Mouse (Mus musculus) inflammation-experienced regulatory T-cells, adult 6 months (primary cell): ENCODE data around the gene Gpatch3. TPM values are rescaled to one million over a fixed set of nuclear protein-coding genes. Genes with fewer than 3 reads are reported as not detected.

Experiments used
- ATAC-seq: one replicate; pipeline ENCODE4 v1.8.0; 2017
- polyA plus RNA-seq, 3 experiments: library from polyadenylated mRNA; unstranded; fragments of 100-300 nt; shearing (Covaris generic); gene quantifications; one replicate each; pipeline ENCODE4 v1.2.1; 2017

Gpatch3 gene
- polyA plus RNA-seq, 3 experiments from 2014 or later: 0.94 to 1.6 (median 1.1) TPM

DNA sequence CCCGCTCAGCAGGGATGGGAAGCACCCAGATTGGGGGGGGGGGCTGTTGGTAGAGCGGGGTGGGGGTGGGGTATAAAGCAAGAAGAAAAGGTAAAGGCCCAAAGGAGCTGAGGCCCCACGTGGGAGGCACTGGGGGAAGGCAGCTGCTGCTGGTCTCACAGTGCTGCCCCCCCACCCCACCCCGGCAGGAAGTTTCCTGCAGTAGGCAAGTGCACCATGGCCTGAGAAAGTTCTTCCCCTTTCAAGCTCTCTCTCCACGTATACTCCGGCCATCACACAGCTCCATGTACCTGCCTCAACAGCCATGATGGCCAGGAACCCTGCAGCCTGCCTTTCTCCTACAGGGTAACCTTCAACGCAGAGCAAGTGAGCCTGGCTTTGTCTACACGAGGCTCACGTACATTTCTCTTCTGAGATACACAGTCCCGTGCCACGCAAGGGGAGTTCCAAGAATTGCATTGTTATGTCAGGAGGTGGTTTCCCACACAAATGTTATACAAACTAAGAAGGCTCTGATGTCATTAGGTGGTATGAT, 47.7 kb downstream of the Gpatch3 start:
- ATAC-seq: peak; percentile 65

DNA sequence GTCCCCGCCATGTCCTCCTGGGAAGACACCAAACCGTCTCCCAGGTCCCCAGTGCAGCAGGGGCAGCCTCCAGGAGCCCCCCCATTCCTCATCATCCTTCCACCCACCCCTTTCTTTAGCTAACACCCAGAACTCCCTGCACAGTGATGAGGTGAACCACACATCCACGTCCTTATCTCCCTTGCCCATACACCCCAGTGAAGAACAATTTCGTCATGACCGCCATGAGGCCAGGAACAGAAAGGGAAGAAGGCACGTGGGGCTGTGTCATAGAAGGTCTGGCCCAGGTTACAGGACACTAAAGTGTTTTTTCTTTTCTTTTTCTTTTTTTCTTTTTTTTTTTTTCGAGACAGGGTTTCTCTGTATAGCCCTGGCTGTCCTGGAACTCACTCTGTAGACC, 50.3 kb downstream of the Gpatch3 start:
- no peak for ATAC-seq

- peak; percentile 63 for ATAC-seq
Measured at GRCm38 (mm10) chr4:133625621-133626071, 51.1 kb downstream of the Gpatch3 start.

DNA sequence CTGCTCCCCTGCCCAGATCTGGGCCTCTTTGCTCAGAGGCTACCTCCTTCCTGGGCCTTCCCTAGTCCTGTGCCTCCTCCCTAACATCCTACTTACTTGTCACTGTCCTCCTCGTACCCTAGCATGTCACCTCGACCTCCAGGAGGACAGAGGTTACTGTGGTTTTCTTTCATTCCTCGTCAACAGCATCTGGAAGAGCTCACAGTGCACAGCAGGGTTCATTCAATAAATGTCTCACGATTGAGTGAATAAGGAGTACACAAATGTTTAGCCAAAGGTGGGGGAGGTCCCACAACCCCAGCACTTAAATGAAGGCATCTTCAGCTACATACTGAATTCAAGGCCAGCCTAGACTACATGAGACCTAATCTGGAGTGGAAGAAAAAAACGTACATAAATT, 51.7 kb downstream of the Gpatch3 start:
- no peak for ATAC-seq

- no peak for ATAC-seq
Measured at GRCm38 (mm10) chr4:133626621-133627020, 52.1 kb downstream of the Gpatch3 start.

- no peak for ATAC-seq
Measured at GRCm38 (mm10) chr4:133627039-133627438, 52.5 kb downstream of the Gpatch3 start.

DNA sequence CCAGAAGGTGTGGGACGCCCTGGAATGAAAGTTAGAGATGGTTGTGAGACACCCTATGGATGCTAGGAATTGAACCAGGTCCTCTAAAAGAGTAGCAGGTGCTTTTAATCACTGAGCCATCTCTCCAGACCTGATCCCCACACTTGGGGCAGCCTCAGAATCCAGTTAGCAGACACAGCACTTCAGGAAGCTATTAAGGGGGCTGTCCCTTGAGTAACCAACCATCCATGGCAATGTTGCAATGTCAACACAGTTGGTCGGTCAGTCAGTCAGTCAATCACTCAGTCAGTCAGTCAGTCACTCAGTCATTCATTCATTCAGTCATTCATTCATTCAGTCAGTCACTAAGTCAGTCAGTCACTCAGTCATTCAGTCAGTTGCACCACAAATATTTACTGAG, 54.0 kb downstream of the Gpatch3 start:
- no peak for ATAC-seq

GRCm38 (mm10) chr4:133629191-133629590, 54.6 kb downstream of the Gpatch3 start:
- ATAC-seq: peak; percentile 43

- no peak for ATAC-seq
Measured at GRCm38 (mm10) chr4:133630326-133630920, 55.9 kb downstream of the Gpatch3 start.

- peak; percentile 24 for ATAC-seq
Measured at GRCm38 (mm10) chr4:133631071-133631768, 56.7 kb downstream of the Gpatch3 start.

DNA sequence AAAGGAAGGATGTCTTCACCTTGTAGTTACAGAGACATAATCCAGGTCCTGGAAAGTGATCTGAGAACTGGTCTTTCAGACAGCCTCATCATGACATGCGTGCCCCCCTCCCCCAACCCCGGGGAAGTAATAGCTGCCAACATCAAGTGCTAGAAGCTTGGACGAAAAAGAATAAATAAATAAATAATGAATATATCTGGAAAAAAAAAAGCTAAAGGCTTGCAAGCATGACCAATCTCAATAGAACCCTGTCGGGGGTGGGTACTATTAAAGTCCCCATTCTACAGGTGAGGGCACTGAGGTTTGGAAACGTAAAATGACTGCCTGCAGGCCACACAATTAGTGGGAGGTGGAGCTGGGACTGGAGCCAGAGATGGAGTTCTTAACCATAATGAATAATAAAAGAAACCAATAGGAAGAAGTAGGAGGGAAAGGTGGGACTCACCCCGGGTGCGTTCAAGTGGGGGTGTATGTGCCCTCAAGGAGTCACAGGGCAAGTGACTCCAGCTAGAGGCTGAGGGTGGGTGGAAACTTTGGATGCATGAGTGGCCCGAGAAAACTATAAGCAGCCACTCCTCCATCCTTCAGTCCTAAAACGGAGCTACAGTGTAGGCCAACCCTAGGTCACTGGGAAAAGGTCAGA, 57.3 kb downstream of the Gpatch3 start:
- no peak for ATAC-seq

DNA sequence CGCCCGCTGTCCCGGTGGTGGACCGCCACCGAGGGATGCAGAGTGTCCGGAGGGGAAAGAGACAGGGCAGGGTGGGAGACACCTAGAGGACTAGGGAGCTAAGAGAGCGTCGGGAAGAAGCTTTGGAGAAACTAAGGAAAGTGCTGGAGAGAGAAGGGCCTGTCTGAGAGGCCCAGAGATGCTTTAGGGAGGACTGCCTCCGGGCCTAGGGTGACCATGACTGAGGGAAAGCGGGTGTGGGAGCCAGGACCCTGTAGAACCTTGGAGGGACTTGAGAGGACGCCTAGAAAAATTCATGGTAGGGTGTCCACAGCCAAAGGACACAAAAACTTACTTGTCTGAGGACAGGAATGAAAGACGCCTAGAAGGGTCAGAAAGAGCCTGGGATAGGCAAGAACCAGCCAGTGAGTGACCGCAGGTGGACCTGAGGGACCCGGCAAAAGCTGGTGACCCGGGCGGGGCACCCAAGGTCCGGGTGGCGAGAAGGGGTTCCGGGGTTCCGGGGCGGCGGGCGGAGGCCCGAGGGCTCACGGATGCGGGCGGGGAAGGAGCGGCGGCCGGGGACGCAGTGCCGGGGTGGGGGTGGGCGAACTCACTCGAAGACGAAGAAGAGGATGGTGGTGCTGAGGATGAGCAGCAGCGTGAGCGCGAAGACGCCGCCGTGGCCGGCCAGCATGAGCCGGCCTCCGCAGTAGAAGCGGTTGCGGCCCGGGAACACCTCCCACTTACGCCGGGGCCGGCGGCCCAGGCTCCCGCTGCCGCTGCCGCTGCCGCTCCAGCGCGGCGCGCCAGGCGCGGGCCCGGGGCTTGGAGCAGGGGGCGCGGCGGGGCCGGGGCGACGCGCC, 58.2 kb downstream of the Gpatch3 start:
- ATAC-seq: peak; percentile 23

DNA sequence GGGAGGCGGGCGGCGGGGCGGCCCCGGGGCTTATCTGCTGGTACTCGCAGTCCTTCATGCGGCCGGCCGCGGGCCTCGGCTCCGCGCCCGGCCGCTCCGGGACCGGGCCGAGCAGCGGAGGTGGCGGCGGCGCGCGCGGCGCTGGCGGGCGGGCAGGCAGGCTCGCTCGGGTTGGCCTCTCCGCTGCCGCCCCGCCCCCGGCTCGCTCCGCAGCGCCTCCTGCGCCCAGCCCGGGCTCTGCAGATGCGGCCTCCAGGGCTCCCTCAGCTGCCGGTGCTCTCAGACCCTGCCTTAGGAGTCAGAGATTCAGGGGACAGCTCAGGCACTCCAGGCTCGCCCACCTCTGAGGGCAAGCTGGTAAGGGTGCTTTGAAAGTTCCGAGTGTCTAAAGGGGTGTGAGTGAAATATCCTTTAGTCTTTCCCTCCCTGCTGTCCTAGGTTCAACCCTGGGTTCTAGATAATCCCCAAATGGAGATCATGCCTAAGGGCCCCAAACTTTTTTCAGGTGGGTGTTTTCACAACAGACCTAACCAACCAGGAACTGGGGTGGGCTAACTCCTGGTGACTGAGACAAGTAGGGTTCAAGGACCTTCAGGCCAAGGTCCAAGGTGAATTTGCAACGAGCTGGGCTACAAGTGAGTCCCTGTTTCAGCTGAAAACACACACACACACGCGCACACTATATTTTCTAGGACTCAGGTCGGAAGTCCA, 58.9 kb downstream of the Gpatch3 start:
- ATAC-seq: peak; percentile 74

Other genes starting within 250 kb of the Gpatch3 start
- 10 to 100 TPM in 1 of 3 experiments, 1 to 10 TPM in 2; 5.0 to 10.2 (median 8.8) TPM for gene Wdtc1, start 221.3 kb upstream of the Gpatch3 start, polyA plus RNA-seq
- gene Slc9a1, start 205.0 kb upstream of the Gpatch3 start, polyA plus RNA-seq: 10 to 100 TPM; 13.1 to 14.8 (median 13.3) TPM
- gene Tent5b, start 94.6 kb upstream of the Gpatch3 start, polyA plus RNA-seq: not detected
- not detected for gene Trnp1, start 76.2 kb upstream of the Gpatch3 start, polyA plus RNA-seq
- gene Kdf1, start 55.8 kb upstream of the Gpatch3 start, polyA plus RNA-seq: under 1 TPM in 2 of 3 experiments, not detected in 1; 0.41 to 0.48 TPM
- gene Nudc, start 28.7 kb upstream of the Gpatch3 start, polyA plus RNA-seq: 10 to 100 TPM; 32.6 to 44.0 (median 40.6) TPM
- not detected for gene Nr0b2, start 21.4 kb upstream of the Gpatch3 start, polyA plus RNA-seq
- 1 to 10 TPM; 6.1 to 6.7 (median 6.4) TPM for gene Gpn2, start 9.6 kb downstream of the Gpatch3 start, polyA plus RNA-seq
- 10 to 100 TPM; 10.9 to 18.2 (median 12.9) TPM for gene Sfn, start 27.4 kb downstream of the Gpatch3 start, polyA plus RNA-seq
- 10 to 100 TPM; 22.8 to 25.9 (median 23.1) TPM for gene Zdhhc18, start 75.4 kb downstream of the Gpatch3 start, polyA plus RNA-seq
- 10 to 100 TPM; 10.3 to 13.8 (median 11.3) TPM for gene Pigv, start 97.9 kb downstream of the Gpatch3 start, polyA plus RNA-seq
- 10 to 100 TPM; 56.9 to 94.8 (median 76.7) TPM for gene Arid1a, start 182.0 kb downstream of the Gpatch3 start, polyA plus RNA-seq